Mouse (Mus musculus) frontal cortex, adult 2 months (tissue): ENCODE measurements around the gene BC030867. TPM values are rescaled to one million over a fixed set of nuclear protein-coding genes. Genes with fewer than 3 reads are reported as not detected.

Experiments
- DNase-seq, 2 experiments: peaks; one replicate each; pipeline ENCODE4 v3.0.0; 2022; ENCODE audit warnings: low spot score in 1 of 2; ENCODE audit errors: extremely low spot score in 1 of 2
- polyA plus RNA-seq: library from polyadenylated mRNA; depleted of rRNA; stranded (reverse); fragments of >200 nt; gene quantifications from 2 replicates; pipeline ENCODE4 v1.2.3, GENCODE M21; 2012

BC030867 gene
- polyA plus RNA-seq, 1 experiment = 1.2 TPM

DNA sequence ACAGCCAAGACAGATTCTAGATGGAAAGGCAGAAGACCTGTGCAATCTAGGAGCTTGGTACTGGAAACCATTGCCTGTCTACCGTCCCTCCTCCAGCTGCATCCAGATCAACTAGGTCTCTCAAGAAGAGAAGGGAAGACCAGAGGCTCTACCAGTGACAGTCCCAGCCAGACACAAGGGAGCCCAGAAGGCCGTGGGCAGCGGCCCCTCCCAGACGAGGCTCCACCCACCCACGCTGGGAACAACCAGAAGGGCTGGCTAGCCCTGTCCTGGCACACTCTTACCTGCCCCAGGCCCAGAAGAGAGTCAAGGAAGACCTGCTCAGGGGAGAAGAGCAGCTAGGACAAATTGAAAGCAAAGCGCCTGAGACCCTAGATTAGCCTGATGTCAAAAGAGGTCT, 28.2 kb upstream of the BC030867 start:
- DNase-seq = no peak

- DNase-seq = no peak
Measured at GRCm38 (mm10) chr11:102221243-102221953, 27.3 kb upstream of the BC030867 start.

- DNase-seq = no peak
Measured at GRCm38 (mm10) chr11:102221954-102222351, 26.7 kb upstream of the BC030867 start.

DNA sequence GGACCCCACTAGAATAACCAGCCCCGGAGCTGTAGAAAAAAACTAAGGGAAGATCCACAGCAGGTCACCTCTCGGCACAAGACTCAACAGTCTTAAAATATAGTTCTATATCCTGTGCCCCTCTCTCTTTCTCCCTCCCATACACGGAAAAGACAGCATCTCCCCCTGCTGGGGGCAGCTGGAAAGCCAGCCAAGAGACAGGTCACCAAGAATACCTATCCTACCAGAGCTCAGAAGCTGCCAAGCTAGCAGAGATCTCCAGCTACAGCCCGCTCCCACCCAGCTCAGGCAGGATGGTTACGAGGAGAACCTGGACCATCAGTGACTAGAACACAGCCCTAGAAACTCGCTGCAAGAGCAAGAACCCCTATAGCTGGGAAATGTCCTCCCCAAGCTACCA, 25.5 kb upstream of the BC030867 start:
- no peak for DNase-seq

GRCm38 (mm10) chr11:102224686-102225085, 24.0 kb upstream of the BC030867 start:
- no peak for DNase-seq

GRCm38 (mm10) chr11:102225221-102225620, 23.5 kb upstream of the BC030867 start:
- no peak for DNase-seq

DNA sequence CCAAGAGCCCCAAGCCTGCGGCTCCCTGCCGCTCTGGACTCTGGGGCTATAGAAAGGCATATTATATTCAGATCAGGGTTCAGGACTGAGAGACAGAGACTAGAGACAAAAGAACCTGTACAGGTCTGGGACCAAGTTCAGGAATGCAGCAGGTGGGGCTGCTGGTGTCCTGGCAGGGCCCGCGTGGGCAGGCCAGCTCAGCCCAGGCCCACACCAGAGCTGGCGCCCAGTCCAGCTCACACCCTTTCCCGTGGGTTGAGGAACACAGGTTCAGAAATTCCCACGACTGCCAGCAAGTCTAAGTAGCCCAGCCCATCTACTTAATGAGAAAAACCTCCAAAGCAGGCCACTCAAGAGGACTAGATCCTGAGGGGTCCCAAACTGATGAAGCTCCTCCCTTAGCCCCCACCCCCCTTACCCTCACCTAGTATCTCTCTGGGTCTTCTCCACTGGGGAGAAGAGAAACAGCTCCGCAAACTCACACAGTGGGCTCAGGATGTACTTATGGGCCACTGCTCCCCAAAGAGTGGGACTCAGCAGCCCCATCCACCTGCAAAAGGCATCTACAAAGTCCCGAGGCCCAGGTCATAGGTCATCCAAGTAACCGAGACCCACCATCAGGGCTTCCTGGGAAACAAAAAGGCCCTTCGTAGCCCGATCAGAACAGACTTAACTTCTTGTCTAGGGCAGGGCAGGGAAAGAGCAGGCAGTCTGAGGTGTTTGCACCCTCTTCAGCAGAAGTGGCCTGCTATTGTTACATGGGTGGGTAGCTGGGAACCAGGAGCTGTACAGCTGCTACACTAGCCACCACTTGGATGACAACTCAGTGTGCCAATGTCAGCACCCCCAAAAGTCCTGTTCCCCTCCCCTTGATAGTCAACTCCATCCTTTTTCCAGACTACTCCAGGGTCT, 22.4 kb upstream of the BC030867 start:
- DNase-seq = no peak

GRCm38 (mm10) chr11:102227270-102228190, 21.2 kb upstream of the BC030867 start:
- DNase-seq = no peak

- no peak for DNase-seq
Measured at GRCm38 (mm10) chr11:102228191-102228545, 20.5 kb upstream of the BC030867 start.

DNA sequence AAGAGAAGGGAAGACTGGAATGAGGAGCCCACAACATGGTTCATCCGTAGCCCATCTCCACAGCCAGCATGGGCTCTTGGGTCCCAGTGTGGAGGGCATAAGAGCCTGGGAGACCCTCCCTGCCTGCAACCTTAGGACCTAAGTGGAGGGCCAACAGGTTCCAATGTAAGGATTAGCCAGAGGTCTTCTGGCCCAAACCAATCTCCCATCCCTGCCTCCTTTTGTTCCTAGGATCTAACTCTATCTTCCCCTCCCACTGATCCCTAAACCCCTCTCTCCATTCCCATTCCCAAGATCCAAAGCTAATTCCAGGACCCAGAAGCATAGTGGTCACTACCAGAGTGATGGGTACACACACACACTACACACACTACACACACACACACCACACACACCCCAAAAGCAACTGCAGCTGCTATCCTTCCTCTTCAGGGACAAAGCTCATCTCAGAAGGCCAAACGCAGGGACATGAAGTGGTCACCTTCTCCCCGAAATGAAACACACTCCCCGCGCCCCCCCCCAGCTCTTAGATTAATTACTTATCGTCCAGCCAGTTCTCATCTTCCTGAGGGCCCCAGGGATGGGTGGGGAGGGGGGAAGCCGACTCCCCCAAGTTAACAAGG, 19.9 kb upstream of the BC030867 start:
- DNase-seq = no peak

DNA sequence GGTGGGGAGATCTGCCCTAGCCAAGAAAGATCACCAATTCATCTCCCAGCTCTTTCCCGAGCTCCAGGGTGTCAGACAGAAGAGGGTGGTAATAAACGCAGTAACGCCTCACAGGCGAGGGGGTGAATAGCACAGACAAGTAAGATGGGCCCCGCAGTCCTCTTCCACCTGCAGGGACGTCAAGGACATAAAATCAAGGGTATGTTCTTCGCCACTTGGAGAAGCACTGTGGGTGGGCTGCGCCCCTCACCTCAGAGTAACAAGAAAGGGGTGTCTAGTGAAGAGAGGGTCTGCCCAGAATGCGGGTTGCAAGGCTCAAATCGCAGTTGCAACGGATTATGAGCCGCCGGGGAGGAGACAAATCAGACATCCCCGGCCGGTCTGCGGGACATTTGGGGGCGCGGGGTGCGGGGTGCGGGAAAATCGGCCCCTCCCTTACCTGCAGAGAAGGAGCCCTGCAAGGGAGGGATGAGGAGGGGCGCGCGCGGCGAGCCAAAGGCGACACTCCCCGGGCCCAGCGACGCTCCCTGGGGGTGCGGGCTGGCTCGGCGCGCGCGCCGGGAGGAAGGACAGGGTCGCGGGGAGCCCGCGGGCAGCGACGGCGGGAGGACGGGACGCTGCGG, 19.2 kb upstream of the BC030867 start:
- no peak for DNase-seq

DNA sequence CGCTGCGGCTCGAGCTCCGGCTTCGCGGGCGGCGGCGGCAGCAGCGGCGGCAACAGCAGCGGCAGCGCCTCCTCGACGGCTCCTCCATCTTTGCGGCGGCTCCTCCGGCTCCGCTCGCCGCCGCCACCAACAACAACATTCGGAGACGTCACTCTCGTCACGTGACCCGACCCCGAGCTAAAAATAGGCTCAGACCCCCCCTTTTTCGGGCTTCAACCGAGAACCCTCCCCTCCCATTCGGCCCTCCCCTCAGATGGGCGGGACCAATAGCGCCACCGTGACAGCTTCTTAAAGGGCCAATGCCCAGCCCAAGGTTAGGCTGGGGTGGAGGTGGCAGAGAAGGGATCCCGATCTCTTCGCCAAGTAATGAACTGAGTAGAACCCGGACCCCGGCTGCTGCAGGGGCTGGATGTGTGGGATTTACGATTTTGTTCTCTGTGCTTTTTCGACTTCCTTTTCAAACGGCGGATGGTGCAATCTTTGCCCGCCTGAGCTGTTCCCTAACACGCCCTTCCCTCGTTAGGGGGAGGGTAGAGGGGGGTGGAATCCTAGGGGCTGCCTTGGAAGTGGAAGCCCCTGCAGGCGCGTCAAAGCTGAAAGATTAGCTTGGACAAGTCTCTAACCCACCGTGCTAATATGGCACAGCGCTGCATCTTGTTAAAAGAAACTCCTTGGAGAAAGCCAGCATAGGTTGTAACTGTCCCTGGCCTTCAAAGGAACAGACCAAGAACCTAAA, 18.5 kb upstream of the BC030867 start, which contains the start of gene Hdac5:
Hdac5 (minus strand) TSS at position 161 of the 736 bp plus-strand sequence.
- peak; percentile 97 to 99 for DNase-seq

DNA sequence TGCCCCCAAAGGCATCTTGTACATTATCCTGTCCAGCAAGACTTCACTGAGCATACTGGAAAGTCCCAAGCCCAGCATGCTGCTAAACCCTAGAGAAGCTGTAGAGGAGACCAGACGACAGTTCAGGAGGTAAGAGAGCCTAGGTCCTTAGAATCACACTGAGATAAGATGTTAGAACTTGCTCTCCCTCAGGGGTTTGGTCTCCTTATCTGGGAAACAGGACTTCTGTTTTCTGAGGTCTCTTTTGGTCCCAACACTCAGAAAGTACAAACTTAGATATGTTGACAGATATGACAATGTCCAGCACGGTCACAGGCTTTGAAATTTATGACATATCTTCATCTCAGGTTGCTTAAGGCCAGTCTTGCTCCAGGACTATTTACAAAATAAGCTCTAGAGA, 12.7 kb upstream of the BC030867 start:
- DNase-seq = no peak

GRCm38 (mm10) chr11:102240636-102241035, 8.0 kb upstream of the BC030867 start:
- DNase-seq = no peak

GRCm38 (mm10) chr11:102241246-102241645, 7.4 kb upstream of the BC030867 start:
- no peak for DNase-seq

- no peak for DNase-seq
Measured at GRCm38 (mm10) chr11:102241874-102242273, 6.8 kb upstream of the BC030867 start.

- peak; percentile 83 to 90 for DNase-seq
Measured at GRCm38 (mm10) chr11:102244926-102245449, 3.7 kb upstream of the BC030867 start.

DNA sequence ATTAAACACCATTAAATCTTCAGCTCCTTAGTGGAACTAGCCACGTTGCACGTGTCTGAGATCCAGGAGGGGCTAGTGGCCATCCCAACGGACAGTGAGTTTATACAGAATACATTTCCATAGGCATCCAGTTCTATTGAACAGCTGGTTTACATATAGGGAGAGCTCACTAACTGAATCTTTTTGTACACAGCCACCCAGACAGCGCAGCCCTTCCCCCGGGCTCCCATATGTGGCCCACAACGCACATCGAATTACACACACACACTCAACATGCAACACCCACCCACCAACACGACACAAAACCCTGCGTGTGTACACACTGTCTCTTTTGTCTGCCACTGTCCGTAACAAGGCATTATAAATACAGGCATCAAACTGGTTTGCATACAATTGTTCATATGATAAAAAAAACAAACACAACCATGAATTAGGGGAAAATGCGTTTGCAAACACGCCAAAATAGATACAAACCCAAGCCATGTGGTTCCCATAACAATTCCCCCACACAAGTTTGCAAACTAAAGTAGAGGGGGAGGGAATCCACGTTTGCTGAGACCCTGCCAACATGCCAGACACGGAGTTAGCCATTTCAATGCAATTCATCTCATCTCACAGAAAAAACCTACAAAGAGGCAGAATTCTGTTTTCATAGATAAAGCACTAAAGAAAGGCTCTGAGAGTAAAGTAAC, 3.0 kb upstream of the BC030867 start:
- peak in 1 of 2 experiments; percentile 8 for DNase-seq
